Comparison of ENCODE assay signal across 17 mouse cellular contexts in genomic region chr6:33078260-33078936, GRCm38 (mm10). TPM values are rescaled to one million over a fixed set of nuclear protein-coding genes. Genes with fewer than 3 reads are reported as not detected.
DNase-seq lines count a peak whose midpoint lies in the region; ATAC-seq lines count a peak whose summit lies in the region.
"Had no signal": no experiment of that assay in that cellular context is flagged by ENCODE, and none has a peak within 500 bp of the region (broad histone marks: within the 10 kb centered on the region; RNA-seq: fewer than 3 reads in every experiment).

No protein-coding gene starts in this region.

- peak overlapping the region; percentile 42 for H3K4me2 ChIP-seq in kidney, embryonic 14.5 days (replicated peaks; ENCODE audit: low read depth, low read length)
- H3K4me2 ChIP-seq in intestine, embryonic 16.5 days (ENCODE audit: low read depth, low read length), result 0 out of 2 replicates have a peak overlapping the region, but pooled peaks have one; percentile 7
- peak overlapping the region; percentile 4; the same call in 1 of the 2 replicates for H3K4me2 ChIP-seq in neural tube, embryonic 11.5 days (ENCODE audit: low read depth)
- H3K4me2 ChIP-seq: limb, embryonic 12.5 days; liver, embryonic 15.5 days; midbrain, embryonic 12.5 days had no signal

- H3K9ac ChIP-seq in kidney, embryonic 14.5 days (ENCODE audit: low read depth, low read length), result no peak overlapping the region; the same call in 1 of the 2 replicates
- 0 out of 2 replicates have a peak overlapping the region, but pooled peaks have one; percentile 31 for H3K9ac ChIP-seq in intestine, embryonic 16.5 days (ENCODE audit: low read depth, low read length)
- H3K9ac ChIP-seq in neural tube, embryonic 11.5 days (ENCODE audit: low read length), result 0 out of 2 replicates have a peak overlapping the region, but pooled peaks have one; percentile 23
- H3K9ac ChIP-seq: limb, embryonic 12.5 days; liver, embryonic 15.5 days; midbrain, embryonic 12.5 days had no signal

- H3K27ac ChIP-seq in kidney, embryonic 14.5 days (ENCODE audit: low read depth, low read length), result peak overlapping the region; percentile 12; the same call in 1 of the 2 replicates
- H3K27ac ChIP-seq in intestine, embryonic 16.5 days (ENCODE audit: low read length), result no peak overlapping the region
- no peak overlapping the region for H3K27ac ChIP-seq in neural tube, embryonic 11.5 days (ENCODE audit: low read depth, low read length)
- H3K27ac ChIP-seq: heart, adult 2 months; limb, embryonic 12.5 days; liver, embryonic 15.5 days; midbrain, embryonic 12.5 days had no signal

- H3K4me3 ChIP-seq in kidney, embryonic 14.5 days (ENCODE audit: low read length), result peak overlapping the region; percentile 8; the same call in 1 of the 2 replicates
- H3K4me3 ChIP-seq in intestine, embryonic 16.5 days (ENCODE audit: low read length), result no peak overlapping the region
- no peak overlapping the region for H3K4me3 ChIP-seq in neural tube, embryonic 11.5 days (ENCODE audit: low read depth, low read length)
- H3K4me3 ChIP-seq: heart, adult 2 months; limb, embryonic 12.5 days; liver, embryonic 15.5 days; midbrain, embryonic 12.5 days had no signal

- peaks cover 13% of the 10 kb centered on the region; the same call in 1 of the 2 replicates for H3K4me1 ChIP-seq in kidney, embryonic 14.5 days (ENCODE audit: control insufficient read depth, insufficient read depth, low read length)
- H3K4me1 ChIP-seq in intestine, embryonic 16.5 days (ENCODE audit: control insufficient read depth, insufficient read depth, low read length), result no peaks in the 10 kb centered on the region
- H3K4me1 ChIP-seq in neural tube, embryonic 11.5 days (ENCODE audit: control insufficient read depth, insufficient read depth, low read length), result peaks cover 5% of the 10 kb centered on the region
- H3K4me1 ChIP-seq: liver, embryonic 15.5 days; midbrain, embryonic 12.5 days had no signal

- peak; percentile 95 for ATAC-seq in kidney, embryonic 14.5 days (ENCODE audit: low FRiP score, low TSS enrichment)
- no peak for ATAC-seq in intestine, embryonic 16.5 days
- ATAC-seq in neural tube, embryonic 11.5 days (ENCODE audit: insufficient read depth, low FRiP score, low TSS enrichment), result no peak
- ATAC-seq: forebrain, embryonic 16.5 days; inflammation-experienced regulatory T-cells, adult 6 months had no signal

- DNase-seq in kidney, adult 8-10 months, result no peak
- peak; percentile 27 for DNase-seq in embryo, embryonic 11 days
- DNase-seq in neural tube, embryonic 11.5 days (ENCODE audit: low spot score), result peak; percentile 19
- no peak for DNase-seq in spleen, postnatal 10 days (ENCODE audit: low spot score in 2 of 2)
- no peak for DNase-seq in lung, postnatal 4 days
- DNase-seq: adrenal gland, adult 8-10 months; cerebellum, adult 9-10 months; heart, adult 2 months; layer of hippocampus, postnatal 36 days; lung, postnatal 14 days had no signal

- no peaks in the 10 kb centered on the region for H3K27me3 ChIP-seq in kidney, embryonic 14.5 days (ENCODE audit: control insufficient read depth, insufficient read depth, low read length)
- H3K27me3 ChIP-seq in intestine, embryonic 16.5 days (replicated peaks; ENCODE audit: control insufficient read depth, insufficient read depth, low read length), result no peaks in the 10 kb centered on the region
- H3K27me3 ChIP-seq in neural tube, embryonic 11.5 days (ENCODE audit: control insufficient read depth, insufficient read depth, low read length), result no peaks in the 10 kb centered on the region
- H3K27me3 ChIP-seq: limb, embryonic 12.5 days; liver, embryonic 15.5 days; midbrain, embryonic 12.5 days had no signal

- 0 out of 2 replicates have a peak, but pooled peaks cover 2% of the 10 kb centered on the region for H3K9me3 ChIP-seq in kidney, embryonic 14.5 days (ENCODE audit: control insufficient read depth, low read length)
- peaks cover 4% of the 10 kb centered on the region; the same call in 1 of the 2 replicates for H3K9me3 ChIP-seq in intestine, embryonic 16.5 days (ENCODE audit: control insufficient read depth, low read length)
- H3K9me3 ChIP-seq in neural tube, embryonic 11.5 days (ENCODE audit: control insufficient read depth, low read length), result no peaks in the 10 kb centered on the region
- H3K9me3 ChIP-seq: limb, embryonic 12.5 days; liver, embryonic 15.5 days; midbrain, embryonic 12.5 days had no signal

- no peaks in the 10 kb centered on the region for H3K36me3 ChIP-seq in kidney, embryonic 14.5 days (ENCODE audit: control insufficient read depth, insufficient read depth, low read length)
- no peaks in the 10 kb centered on the region for H3K36me3 ChIP-seq in intestine, embryonic 16.5 days (ENCODE audit: control insufficient read depth, insufficient read depth, low read length)
- no peaks in the 10 kb centered on the region for H3K36me3 ChIP-seq in neural tube, embryonic 11.5 days (ENCODE audit: control insufficient read depth, insufficient read depth, low read length)
- H3K36me3 ChIP-seq: limb, embryonic 12.5 days; liver, embryonic 15.5 days; midbrain, embryonic 12.5 days had no signal

- WGBS in kidney, embryonic 14.5 days, result 14% methylated on average over 19 of the region's 19 CpGs
- WGBS in intestine, embryonic 16.5 days, result 38% methylated on average over 19 of the region's 19 CpGs
- WGBS in neural tube, embryonic 11.5 days, result 46% methylated on average over 19 of the region's 19 CpGs

RNA-seq across cellular contexts. Expression of gene Chchd3, which starts 18.3 kb away (rescaled TPM):
- 124 TPM in 2 replicates for polyA plus RNA-seq in kidney, embryonic 14.5 days (2014; fragmentation: Nextera tagmentation; extraction: Ambion mirVana)
- 162 and 164 TPM in 2 replicates for polyA plus RNA-seq in intestine, embryonic 16.5 days (2015; fragmentation: Nextera tagmentation; extraction: Ambion mirVana)
- 126 and 127 TPM in 2 replicates for polyA plus RNA-seq in neural tube, embryonic 11.5 days (2014; fragmentation: Nextera tagmentation; extraction: Ambion mirVana)

Comparison
In these comparisons a context has a peak if more than half of its experiments do, and no peak if none do; other contexts are left out.
1. DNase-seq: peak in embryo, embryonic 11 days (single experiment) and neural tube, embryonic 11.5 days (single experiment); none in kidney, adult 8-10 months (0 of 2), spleen, postnatal 10 days (0 of 2) and lung, postnatal 4 days (0 of 2).
2. Peak in every context shown above with its lines, with median percentiles within 50 percentile points of each other: H3K4me2 ChIP-seq.